ENCODE assay signal across 24 mouse cellular contexts in the genomic region with DNA sequence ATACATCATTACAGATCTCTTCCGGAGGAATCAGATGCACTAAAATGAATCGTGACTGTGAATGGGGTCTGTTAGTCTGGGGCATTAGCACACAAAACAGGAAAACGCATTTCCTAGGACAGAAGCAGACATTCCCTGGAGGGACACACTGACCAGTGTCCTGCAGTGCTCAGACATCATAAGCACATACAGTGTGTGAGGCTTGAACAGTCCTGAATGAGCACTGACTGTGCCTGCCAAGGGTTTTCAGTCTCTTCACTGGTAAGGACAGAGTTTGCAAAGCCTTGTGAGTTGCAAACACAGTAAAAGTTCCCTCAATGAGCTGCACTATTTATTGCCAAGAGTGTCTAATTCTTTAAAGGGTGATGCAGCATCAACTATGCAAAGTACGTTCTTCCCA.
"Had no signal": no experiment of that assay in that cellular context is flagged by ENCODE, and none has a peak within 500 bp of the region (broad histone marks: within the 10 kb centered on the region; RNA-seq: fewer than 3 reads in every experiment).

No protein-coding gene starts in this region.

- H3K27ac ChIP-seq: heart, embryonic 10.5 days; hindbrain, embryonic 13.5 days; hindbrain, embryonic 15.5 days; kidney, embryonic 15.5 days; kidney, postnatal 0 days; limb, embryonic 13.5 days; limb, embryonic 15.5 days; liver, embryonic 12.5 days; liver, embryonic 14.5 days had no signal

- H3K4me3 ChIP-seq: heart, embryonic 10.5 days; heart, embryonic 12.5 days; hindbrain, embryonic 13.5 days; hindbrain, embryonic 15.5 days; kidney, embryonic 15.5 days; limb, embryonic 13.5 days; limb, embryonic 15.5 days; liver, embryonic 12.5 days had no signal

- H3K36me3 ChIP-seq: heart, embryonic 10.5 days; heart, embryonic 12.5 days; hindbrain, embryonic 13.5 days; hindbrain, embryonic 15.5 days; kidney, embryonic 15.5 days; limb, embryonic 13.5 days; limb, embryonic 15.5 days; liver, embryonic 12.5 days had no signal

- H3K27me3 ChIP-seq: heart, embryonic 12.5 days; hindbrain, embryonic 13.5 days; hindbrain, embryonic 15.5 days; kidney, embryonic 15.5 days; limb, embryonic 13.5 days; limb, embryonic 15.5 days; liver, embryonic 12.5 days had no signal

- H3K4me2 ChIP-seq: heart, embryonic 12.5 days; hindbrain, embryonic 13.5 days; hindbrain, embryonic 15.5 days; kidney, embryonic 15.5 days; limb, embryonic 13.5 days; limb, embryonic 15.5 days; liver, embryonic 12.5 days had no signal

- ATAC-seq: intestine, embryonic 16.5 days; liver, embryonic 12.5 days had no signal

- H3K4me1 ChIP-seq: heart, embryonic 10.5 days; heart, embryonic 12.5 days; hindbrain, embryonic 13.5 days; hindbrain, embryonic 15.5 days; kidney, embryonic 15.5 days; limb, embryonic 13.5 days; limb, embryonic 15.5 days; liver, embryonic 12.5 days had no signal

- DNase-seq: gastrocnemius, postnatal 14 days; gastrocnemius, postnatal 36 days; heart, adult 18-20 months; heart, postnatal 10 days; heart, postnatal 36 days; kidney, adult 11 months; kidney, adult 2 months; kidney, adult 9 months; kidney, postnatal 14 days; kidney, postnatal 36 days; layer of hippocampus, adult 9-11 months; layer of hippocampus, postnatal 36 days; left cerebral cortex, postnatal 4 days had no signal

- H3K9me3 ChIP-seq: heart, embryonic 10.5 days; hindbrain, embryonic 13.5 days; hindbrain, embryonic 15.5 days; kidney, embryonic 15.5 days; limb, embryonic 13.5 days; limb, embryonic 15.5 days; liver, embryonic 12.5 days had no signal

- H3K9ac ChIP-seq: heart, embryonic 12.5 days; hindbrain, embryonic 13.5 days; hindbrain, embryonic 15.5 days; kidney, embryonic 15.5 days; limb, embryonic 13.5 days; limb, embryonic 15.5 days; liver, embryonic 12.5 days; liver, embryonic 14.5 days had no signal
